Mouse (Mus musculus): ENCODE measurements around the gene Lrrc36. TPM values are rescaled to one million over a fixed set of nuclear protein-coding genes. Genes with fewer than 3 reads are reported as not detected.

Gene Lrrc36
- total and polyA plus RNA-seq, 2 experiments from 2014 or later = 0.93 to 0.99 TPM

DNA sequence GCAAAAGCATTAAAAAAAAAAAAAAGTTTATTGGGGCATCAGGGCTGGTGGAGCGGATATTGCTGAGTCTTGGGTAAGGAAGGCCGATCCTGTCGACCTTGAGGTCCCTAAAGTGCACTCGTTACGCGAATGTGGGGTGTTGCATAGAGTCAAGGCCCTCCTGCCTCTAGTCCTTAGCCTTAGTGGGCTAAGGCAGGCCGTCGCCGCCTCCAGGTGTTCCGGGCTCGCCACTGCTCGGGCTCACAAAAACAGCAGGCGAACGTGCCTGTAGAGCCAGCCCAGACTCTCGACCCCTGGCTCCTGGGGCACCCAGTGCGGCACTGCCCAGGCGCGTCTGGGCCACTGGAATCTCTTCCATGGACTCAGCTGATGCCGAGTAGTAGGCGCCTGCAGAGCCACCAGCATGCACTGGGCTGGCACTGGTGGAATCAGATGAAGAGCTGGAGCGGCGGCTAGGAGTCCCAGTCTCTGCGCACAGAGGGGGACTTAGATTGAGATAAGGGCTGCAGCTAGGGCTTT, 59.1 kb downstream of the Lrrc36 start:
- H3K9ac ChIP-seq (replicated peaks; ENCODE audit: low read length, poor library complexity, severe bottlenecking) = no peak overlapping the region
- DNase-seq (ENCODE audit: low spot score) = no peak
- no peak for TF ChIP-seq CTCF (IDR thresholded peaks at IDR 0.05)
- H3K27me3 ChIP-seq (ENCODE audit: insufficient read depth, low read length) = no peaks in the 10 kb centered on the region
- H3K4me3 ChIP-seq (ENCODE audit: low read depth, low read length) = no peak overlapping the region
- peaks cover 12% of the 10 kb centered on the region for H3K36me3 ChIP-seq (ENCODE audit: insufficient read depth, low read length)
- 45% methylated on average over 23 of the region's 23 CpGs for WGBS
- no peaks in the 10 kb centered on the region for H3K9me3 ChIP-seq (ENCODE audit: low read length)
- no peak for ATAC-seq (ENCODE audit: low FRiP score)
- peaks cover 23% of the 10 kb centered on the region for H3K4me1 ChIP-seq (ENCODE audit: insufficient read depth, low read length)
- H3K4me2 ChIP-seq (ENCODE audit: low read depth, low read length, poor library complexity, severe bottlenecking) = no peak overlapping the region
- no peak overlapping the region for H3K27ac ChIP-seq (ENCODE audit: low read depth, low read length)

DNA sequence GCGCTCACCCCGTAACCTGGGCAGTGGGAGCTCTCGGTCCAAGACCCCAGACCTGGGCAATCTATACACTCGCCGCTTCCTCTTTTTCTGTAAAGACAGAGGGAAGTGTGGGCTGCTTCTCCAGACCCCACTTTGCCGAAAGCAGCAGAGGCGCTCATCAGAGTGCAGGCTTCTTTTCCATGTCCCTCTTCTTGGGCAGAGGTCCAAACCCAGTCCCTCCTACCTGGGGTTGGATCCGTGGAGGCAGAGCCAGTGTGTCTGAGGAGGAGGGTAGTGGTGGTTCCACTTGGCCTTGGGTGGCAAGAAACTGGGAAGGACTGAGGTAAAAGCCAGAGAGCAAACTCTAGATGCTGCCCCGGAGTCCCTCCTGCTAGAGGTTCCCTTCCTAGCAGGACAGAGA, 59.6 kb downstream of the Lrrc36 start:
- 71% methylated on average over 9 of the region's 9 CpGs for WGBS
- DNase-seq (ENCODE audit: low spot score) (no peak), ATAC-seq (ENCODE audit: low FRiP score) (no peak)
- no peak overlapping the region for H3K9ac ChIP-seq (replicated peaks; ENCODE audit: low read length, poor library complexity, severe bottlenecking)
- peaks cover 23% of the 10 kb centered on the region for H3K4me1 ChIP-seq (ENCODE audit: insufficient read depth, low read length)
- H3K4me3 ChIP-seq (ENCODE audit: low read depth, low read length) = no peak overlapping the region
- no peaks in the 10 kb centered on the region for H3K9me3 ChIP-seq (ENCODE audit: low read length)
- H3K4me2 ChIP-seq (ENCODE audit: low read depth, low read length, poor library complexity, severe bottlenecking) = no peak overlapping the region
- H3K36me3 ChIP-seq (ENCODE audit: insufficient read depth, low read length) = peaks cover 10% of the 10 kb centered on the region; the same call in 1 of the 2 replicates
- no peaks in the 10 kb centered on the region for H3K27me3 ChIP-seq (ENCODE audit: insufficient read depth, low read length)
- no peak overlapping the region for H3K27ac ChIP-seq (ENCODE audit: low read depth, low read length)
- TF ChIP-seq CTCF (IDR thresholded peaks at IDR 0.05) = no peak

GRCm38 (mm10) chr8:105473816-105474606, 60.6 kb downstream of the Lrrc36 start:
- H3K36me3 ChIP-seq (ENCODE audit: insufficient read depth, low read length) = peaks cover 10% of the 10 kb centered on the region; the same call in 1 of the 2 replicates
- no peaks in the 10 kb centered on the region for H3K27me3 ChIP-seq (ENCODE audit: insufficient read depth, low read length)
- H3K4me1 ChIP-seq (ENCODE audit: insufficient read depth, low read length) = peaks cover 17% of the 10 kb centered on the region
- WGBS = 30% methylated on average over 17 of the region's 17 CpGs
- DNase-seq (ENCODE audit: low spot score) = peak; percentile 76
- TF ChIP-seq CTCF (IDR thresholded peaks at IDR 0.05) = 0 out of 2 replicates have a peak, but pooled peaks have one; percentile 4
- H3K9ac ChIP-seq (replicated peaks; ENCODE audit: low read length, poor library complexity, severe bottlenecking) = no peak overlapping the region; the same call in 1 of the 2 replicates
- ATAC-seq (ENCODE audit: low FRiP score) = no peak
- H3K4me3 ChIP-seq (ENCODE audit: low read depth, low read length) = no peak overlapping the region
- H3K4me2 ChIP-seq (ENCODE audit: low read depth, low read length, poor library complexity, severe bottlenecking) = peak overlapping the region; percentile 13; the same call in 1 of the 2 replicates
- H3K27ac ChIP-seq (ENCODE audit: low read depth, low read length) = peak overlapping the region; percentile 55
- no peaks in the 10 kb centered on the region for H3K9me3 ChIP-seq (ENCODE audit: low read length)

GRCm38 (mm10) chr8:105474680-105475079, 61.3 kb downstream of the Lrrc36 start:
- Histone ChIP-seq H3K9me3 (ENCODE audit: low read length) (no peaks in the 10 kb centered on the region), H3K4me3 (ENCODE audit: low read depth, low read length) (no peak overlapping the region), H3K4me2 (ENCODE audit: low read depth, low read length, poor library complexity, severe bottlenecking) (0 out of 2 replicates have a peak overlapping the region, but pooled peaks have one; percentile 13), H3K27me3 (ENCODE audit: insufficient read depth, low read length) (no peaks in the 10 kb centered on the region), H3K9ac (replicated peaks; ENCODE audit: low read length, poor library complexity, severe bottlenecking) (no peak overlapping the region; the same call in 1 of the 2 replicates), H3K27ac (ENCODE audit: low read depth, low read length) (peak overlapping the region; percentile 55), H3K4me1 (ENCODE audit: insufficient read depth, low read length) (peaks cover 10% of the 10 kb centered on the region), H3K36me3 (ENCODE audit: insufficient read depth, low read length) (peaks cover 13% of the 10 kb centered on the region; the same call in 1 of the 2 replicates)
- WGBS = 28% methylated on average over 5 of the region's 5 CpGs
- ATAC-seq (ENCODE audit: low FRiP score) (no peak), DNase-seq (ENCODE audit: low spot score) (no peak)
- no peak for TF ChIP-seq CTCF (IDR thresholded peaks at IDR 0.05)

GRCm38 (mm10) chr8:105475254-105475653, 61.9 kb downstream of the Lrrc36 start:
- peaks cover 5% of the 10 kb centered on the region for H3K4me1 ChIP-seq (ENCODE audit: insufficient read depth, low read length)
- H3K4me3 ChIP-seq (ENCODE audit: low read depth, low read length) = no peak overlapping the region
- no peak for TF ChIP-seq CTCF (IDR thresholded peaks at IDR 0.05)
- DNase-seq (ENCODE audit: low spot score) = no peak
- no peak for ATAC-seq (ENCODE audit: low FRiP score)
- no peaks in the 10 kb centered on the region for H3K27me3 ChIP-seq (ENCODE audit: insufficient read depth, low read length)
- H3K36me3 ChIP-seq (ENCODE audit: insufficient read depth, low read length) = peaks cover 13% of the 10 kb centered on the region; the same call in 1 of the 2 replicates
- H3K9me3 ChIP-seq (ENCODE audit: low read length) = no peaks in the 10 kb centered on the region
- no peak overlapping the region for H3K4me2 ChIP-seq (ENCODE audit: low read depth, low read length, poor library complexity, severe bottlenecking)
- no peak overlapping the region for H3K9ac ChIP-seq (replicated peaks; ENCODE audit: low read length, poor library complexity, severe bottlenecking)
- WGBS = 37% methylated on average over 4 of the region's 4 CpGs
- H3K27ac ChIP-seq (ENCODE audit: low read depth, low read length) = no peak overlapping the region

DNA sequence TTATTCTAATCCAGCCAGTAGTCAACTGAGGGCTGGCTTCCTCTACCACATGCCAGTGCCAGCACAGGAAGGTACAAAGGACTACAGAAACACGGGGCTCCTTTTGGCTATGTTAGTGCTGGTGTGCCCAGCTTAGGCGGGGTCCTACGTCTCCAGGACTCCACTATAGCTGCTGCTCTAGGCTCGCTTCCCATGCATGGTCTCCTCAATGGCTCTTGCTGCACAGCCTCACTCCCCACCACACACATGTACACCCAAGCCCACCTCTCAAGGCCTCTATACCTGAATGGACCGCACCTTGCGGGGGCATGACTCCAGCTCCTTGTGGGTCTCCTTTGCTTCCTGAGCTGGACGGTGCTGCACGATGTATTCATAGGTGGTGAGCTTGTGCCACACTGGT, 62.4 kb downstream of the Lrrc36 start:
- Histone ChIP-seq H3K9ac (replicated peaks; ENCODE audit: low read length, poor library complexity, severe bottlenecking) (no peak overlapping the region), H3K9me3 (ENCODE audit: low read length) (no peaks in the 10 kb centered on the region), H3K4me1 (ENCODE audit: insufficient read depth, low read length) (peaks cover 5% of the 10 kb centered on the region), H3K4me3 (ENCODE audit: low read depth, low read length) (no peak overlapping the region), H3K27me3 (ENCODE audit: insufficient read depth, low read length) (no peaks in the 10 kb centered on the region), H3K27ac (ENCODE audit: low read depth, low read length) (no peak overlapping the region), H3K36me3 (ENCODE audit: insufficient read depth, low read length) (peaks cover 13% of the 10 kb centered on the region; the same call in 1 of the 2 replicates), H3K4me2 (ENCODE audit: low read depth, low read length, poor library complexity, severe bottlenecking) (no peak overlapping the region)
- WGBS = 89% methylated on average over 8 of the region's 8 CpGs
- no peak for TF ChIP-seq CTCF (IDR thresholded peaks at IDR 0.05)
- ATAC-seq (ENCODE audit: low FRiP score) (no peak), DNase-seq (ENCODE audit: low spot score) (no peak)

Measured in midbrain, postnatal 0 days (tissue).